Mouse (Mus musculus): ENCODE results near the gene Cfap99.

DNA sequence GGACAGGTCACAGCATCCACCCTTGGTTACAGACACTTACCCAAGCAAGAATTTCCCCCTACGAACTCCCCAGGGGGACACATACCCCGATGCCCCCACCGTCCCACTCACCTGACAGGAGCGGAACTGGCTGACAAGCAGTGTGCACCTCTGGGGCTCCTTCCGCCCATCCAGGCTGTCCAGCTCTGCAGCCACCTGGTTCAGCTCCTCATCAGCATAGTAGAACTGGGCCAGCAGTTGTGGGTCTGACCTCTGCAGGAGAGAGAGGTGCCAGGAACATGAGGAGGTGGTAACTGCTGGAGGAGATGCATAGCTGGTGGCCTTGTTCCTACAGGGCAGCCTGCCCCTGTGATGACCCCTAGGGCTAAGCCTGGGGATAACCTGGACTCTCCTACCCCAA is 45.3 kb upstream of the Cfap99 start:
- no peak for TF ChIP-seq POLR2A (IDR thresholded peaks at IDR 0.05; ENCODE audit: control insufficient read depth, low read depth, low read length)
- no peak for TF ChIP-seq CTCF (IDR thresholded peaks at IDR 0.05; ENCODE audit: control insufficient read depth, insufficient read depth, insufficient replicate concordance, low read depth, low read length)
